Mouse (Mus musculus) adrenal gland, postnatal 14 days (tissue): ENCODE data around the gene Creg2. TPM values are rescaled to one million over a fixed set of nuclear protein-coding genes. Genes with fewer than 3 reads are reported as not detected.
"Not testable (repeated sequence)": the region's sequence is repeated elsewhere in the genome, so short reads cannot be mapped to it uniquely, and the experiment has no call there.

Source experiments
- DNase-seq: peaks from one replicate; pipeline ENCODE4 v3.0.0; 2021; ENCODE audit warnings: mixed read lengths
- total RNA-seq: library from RNA; stranded (reverse); gene quantifications from 2 replicates; pipeline ENCODE4 v1.2.3, GENCODE M21; 2021

The Creg2 gene
- total RNA-seq, 1 experiment from 2014 or later: 0.04 TPM

GRCm38 (mm10) chr1:39593836-39594235 is 57.4 kb downstream of the Creg2 start:
- DNase-seq: no peak

- no peak for DNase-seq
Observed at GRCm38 (mm10) chr1:39592090-39592489, 59.2 kb downstream of the Creg2 start.

- DNase-seq: not testable (repeated sequence)
Observed at GRCm38 (mm10) chr1:39591557-39591956, 59.7 kb downstream of the Creg2 start.

GRCm38 (mm10) chr1:39590193-39590592 is 61.1 kb downstream of the Creg2 start:
- DNase-seq: no peak

GRCm38 (mm10) chr1:39585416-39585815 is 65.9 kb downstream of the Creg2 start:
- DNase-seq: no peak

- no peak for DNase-seq
Observed at GRCm38 (mm10) chr1:39583173-39583572, 68.1 kb downstream of the Creg2 start.

- DNase-seq: no peak
Observed at GRCm38 (mm10) chr1:39581215-39581614, 70.1 kb downstream of the Creg2 start.

GRCm38 (mm10) chr1:39579139-39579538 is 72.1 kb downstream of the Creg2 start:
- DNase-seq: no peak

- DNase-seq: no peak
Observed at GRCm38 (mm10) chr1:39578446-39578845, 72.8 kb downstream of the Creg2 start.

GRCm38 (mm10) chr1:39577253-39577705 is 74.0 kb downstream of the Creg2 start, which contains the start of gene Rnf149:
Gene Rnf149 (minus strand): TSS chr1:39577405.
- peak; percentile 99 for DNase-seq

GRCm38 (mm10) chr1:39576431-39577243 is 74.6 kb downstream of the Creg2 start:
- DNase-seq: peak; percentile 78

GRCm38 (mm10) chr1:39575778-39576375 is 75.4 kb downstream of the Creg2 start:
- no peak for DNase-seq

GRCm38 (mm10) chr1:39573890-39574289 is 77.4 kb downstream of the Creg2 start:
- no peak for DNase-seq

GRCm38 (mm10) chr1:39571653-39572052 is 79.6 kb downstream of the Creg2 start:
- no peak for DNase-seq

Other genes starting within 250 kb of the Creg2 start
- 9.3 and 10.6 TPM in 2 replicates for gene Tbc1d8, start 172.7 kb downstream of the Creg2 start, total RNA-seq
- gene Cnot11, start 116.5 kb downstream of the Creg2 start, total RNA-seq: 17.4 and 20.4 TPM in 2 replicates
- gene Rnf149, start 74.1 kb downstream of the Creg2 start, total RNA-seq: 38.4 and 40.1 TPM in 2 replicates
- gene Rfx8, start 69.5 kb upstream of the Creg2 start, total RNA-seq: 0.15 TPM in 1 of 2 replicates, not detected in the other
- gene Gm3646, start 153.9 kb upstream of the Creg2 start, total RNA-seq: not detected in 2 replicates
- 140 and 141 TPM in 2 replicates for gene Map4k4, start 249.4 kb upstream of the Creg2 start, total RNA-seq